Mouse (Mus musculus): ENCODE data around the gene Fam13c.

Fam13c gene

GRCm38 (mm10) chr10:70520143-70521131 lies 80.2 kb downstream of the Fam13c start:
- no peak for DNase-seq (ENCODE audit: low spot score)

- no peak for DNase-seq (ENCODE audit: low spot score)
These were observed 81.1 kb downstream of the Fam13c start for GRCm38 (mm10) chr10:70521379-70521778.

DNA sequence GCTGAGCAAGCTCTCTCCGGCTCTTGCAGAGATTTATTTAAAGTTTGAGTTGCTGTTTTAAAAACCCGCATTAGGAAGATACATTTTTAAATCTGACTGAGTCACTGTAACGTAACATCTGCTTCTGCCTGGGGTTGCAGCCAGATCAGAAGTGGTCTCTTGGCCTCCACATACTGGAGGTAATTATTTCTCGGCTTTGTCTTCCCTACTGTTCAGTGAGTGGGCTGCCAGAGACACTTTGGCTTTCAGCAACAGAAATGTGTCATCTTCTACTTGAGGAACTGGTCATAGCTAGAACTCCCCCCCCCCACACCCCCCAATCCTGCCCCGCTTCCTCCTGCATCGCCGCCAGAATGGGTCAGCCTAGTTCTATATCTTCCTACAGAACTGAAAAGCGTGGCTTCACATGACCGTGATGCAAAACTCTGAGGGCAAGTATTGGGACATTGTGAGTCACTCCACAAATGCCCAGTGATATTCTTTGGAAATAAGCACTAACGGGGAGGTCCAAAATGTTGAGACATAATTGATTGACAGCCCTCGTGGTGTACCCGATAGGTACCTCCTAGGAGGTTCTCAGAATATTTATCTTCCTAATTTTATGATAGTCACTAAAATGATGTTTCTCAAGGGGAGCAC lies 90.0 kb downstream of the Fam13c start:
- DNase-seq (ENCODE audit: low spot score) = no peak

DNA sequence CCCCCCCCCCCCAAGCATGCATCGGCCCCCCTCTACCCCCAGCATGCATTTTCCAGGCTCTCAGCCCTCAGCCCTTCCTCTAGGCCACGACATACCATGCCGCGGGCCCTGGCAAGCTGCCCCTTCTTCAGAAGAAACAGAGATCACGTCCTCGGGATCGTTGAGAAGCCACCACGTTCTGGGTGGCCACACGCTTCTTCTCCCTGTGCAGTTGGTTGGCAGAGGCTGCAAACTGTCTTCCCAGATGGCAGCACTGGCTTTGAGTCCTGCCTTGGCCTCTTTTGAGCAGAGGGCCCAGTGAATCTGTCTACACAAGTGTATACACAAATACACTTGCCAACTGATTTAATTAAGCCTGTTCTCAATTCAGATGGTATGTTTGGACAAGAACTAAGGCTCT lies 92.0 kb downstream of the Fam13c start:
- DNase-seq (ENCODE audit: low spot score) = no peak

DNA sequence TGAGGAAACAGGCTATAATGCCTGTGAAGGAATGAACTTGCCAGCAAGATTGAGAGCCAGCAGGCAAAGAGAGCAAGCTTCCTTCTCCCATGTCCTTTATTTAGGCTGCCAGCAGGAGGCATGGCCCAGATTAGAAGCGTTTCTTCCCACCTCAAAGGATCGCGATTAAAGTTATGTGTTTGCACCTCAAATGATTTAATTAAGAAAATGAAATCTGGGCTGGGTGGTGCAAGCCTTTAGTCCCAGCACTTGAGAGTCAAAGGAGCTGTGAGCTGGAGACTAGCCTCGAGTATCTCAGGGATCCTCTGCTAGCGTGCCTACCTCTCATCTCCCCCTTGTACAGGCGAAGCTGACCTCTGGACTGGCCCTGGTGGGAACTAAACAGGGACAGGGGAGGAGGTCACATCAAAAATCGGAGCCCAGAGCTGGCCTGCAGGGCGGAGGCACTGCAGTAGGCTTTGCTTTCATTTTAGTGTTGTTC lies 93.1 kb downstream of the Fam13c start:
- DNase-seq (ENCODE audit: low spot score) = no peak

DNA sequence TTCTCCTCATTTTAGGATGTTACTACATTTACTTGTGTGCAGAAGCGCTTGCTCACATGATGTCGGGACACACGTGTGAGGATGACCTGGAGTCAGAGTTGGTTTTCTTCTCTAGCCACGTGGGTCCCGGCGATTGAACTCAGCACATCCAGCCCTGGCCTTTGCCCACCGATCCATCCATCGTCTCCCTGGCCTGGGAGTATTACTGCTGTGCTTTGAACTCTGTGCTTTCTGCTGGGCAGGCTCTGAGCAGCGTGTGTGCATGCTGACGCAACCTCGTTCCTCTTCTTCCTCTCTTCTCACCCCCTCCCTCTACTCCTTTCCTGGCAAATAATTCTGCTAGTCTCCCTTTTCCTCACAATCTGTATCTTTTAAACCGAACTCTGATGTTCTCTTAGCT lies 93.7 kb downstream of the Fam13c start:
- no peak for DNase-seq (ENCODE audit: low spot score)

- DNase-seq (ENCODE audit: low spot score) = no peak
These were observed 94.3 kb downstream of the Fam13c start for GRCm38 (mm10) chr10:70534571-70534970.

GRCm38 (mm10) chr10:70535401-70535800 lies 95.1 kb downstream of the Fam13c start:
- DNase-seq (ENCODE audit: low spot score) = no peak

DNA sequence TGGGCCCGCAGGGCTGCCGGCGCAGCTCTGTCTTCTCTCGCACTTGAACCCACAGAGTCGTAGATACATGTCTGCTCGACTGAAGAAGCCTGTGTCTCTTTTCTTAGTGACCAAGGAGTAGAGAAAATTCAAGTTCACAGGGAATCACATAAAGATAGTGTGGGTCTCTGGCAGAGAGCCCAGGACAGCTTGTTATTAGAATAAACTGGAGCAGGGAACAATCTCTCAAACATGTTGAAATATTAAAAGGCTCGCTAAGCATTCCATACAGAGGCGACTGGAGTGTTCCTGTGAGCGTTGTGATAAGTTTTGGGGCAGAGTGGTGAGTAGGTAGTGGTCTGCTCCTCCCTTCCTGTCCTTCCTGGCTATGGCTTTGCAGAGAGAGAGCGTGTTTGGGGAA lies 97.4 kb downstream of the Fam13c start:
- DNase-seq (ENCODE audit: low spot score) = no peak

DNA sequence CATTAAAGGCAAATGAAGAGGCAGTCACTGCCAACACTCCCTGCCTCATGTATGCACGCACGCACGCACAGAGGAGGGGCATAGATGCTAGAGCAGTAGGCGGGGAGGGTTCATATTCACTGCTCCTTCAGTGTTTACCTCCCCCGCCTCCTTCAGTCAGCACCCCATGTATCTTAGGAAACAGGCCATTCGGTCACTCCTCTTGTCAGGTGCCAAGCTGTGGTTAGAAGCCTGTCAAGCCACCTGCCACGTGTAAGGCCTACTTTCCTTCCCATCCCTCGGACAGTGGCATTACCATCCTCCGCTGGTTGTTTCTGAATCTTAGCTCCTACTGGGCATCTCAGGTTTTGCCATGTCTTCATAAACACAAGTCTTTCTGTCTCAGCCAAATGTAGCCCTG lies 99.0 kb downstream of the Fam13c start:
- DNase-seq (ENCODE audit: low spot score) = no peak

DNA sequence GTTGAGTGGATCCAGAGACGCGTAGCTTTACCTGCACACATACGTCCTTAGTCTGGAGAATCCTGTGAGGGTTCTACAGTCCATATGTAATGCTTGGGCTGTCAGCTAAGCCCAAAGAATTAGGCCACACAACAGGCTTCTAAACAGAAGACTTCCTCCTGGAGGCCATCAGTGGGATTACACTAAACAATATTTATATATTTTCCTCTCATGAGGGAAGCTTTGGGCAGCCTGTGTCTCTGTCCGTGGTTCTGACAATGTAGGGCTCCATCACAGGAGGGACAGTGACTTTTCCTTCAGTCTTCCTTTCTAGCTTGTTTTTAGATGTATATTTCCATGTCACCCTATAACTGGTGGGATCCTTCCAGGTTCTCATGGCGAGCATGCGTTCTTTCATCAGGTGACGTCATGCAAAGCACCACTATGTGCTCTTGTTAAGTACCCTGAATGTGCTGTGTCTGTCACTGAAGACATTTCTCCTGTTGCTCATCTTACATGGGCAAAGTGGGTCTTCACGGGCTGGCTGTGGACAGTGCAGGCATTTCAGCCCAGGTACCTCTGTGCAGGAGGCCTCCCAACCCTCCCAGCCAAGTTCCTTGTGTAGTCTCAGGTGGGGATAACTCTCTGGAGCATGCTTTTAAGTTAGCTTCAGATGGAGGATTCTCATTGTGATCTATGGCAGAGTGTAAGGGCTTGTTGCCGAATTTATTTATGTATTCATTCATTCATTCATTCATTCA lies 100.3 kb downstream of the Fam13c start:
- no peak for DNase-seq (ENCODE audit: low spot score)

DNA sequence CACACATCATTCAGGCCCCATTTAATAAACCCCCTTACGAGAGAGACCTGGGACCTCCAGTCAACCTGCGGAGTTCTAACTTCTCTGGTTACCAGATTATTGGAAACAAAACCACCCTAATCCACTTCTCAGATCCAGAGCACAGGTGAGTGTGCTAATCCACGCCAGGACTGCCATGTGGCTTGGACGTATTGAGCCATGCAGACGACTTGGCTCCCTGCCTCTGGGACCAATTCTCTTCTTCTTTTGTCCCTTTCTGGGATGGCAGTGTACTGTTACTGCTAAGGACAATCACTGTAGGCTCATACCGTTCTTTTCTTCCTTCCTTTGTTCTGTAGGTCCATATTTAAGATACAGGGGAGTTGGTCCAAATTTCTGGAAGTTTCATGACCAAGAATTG lies 102.6 kb downstream of the Fam13c start:
- no peak for DNase-seq (ENCODE audit: low spot score)

GRCm38 (mm10) chr10:70552531-70552930 lies 112.2 kb downstream of the Fam13c start:
- no peak for DNase-seq (ENCODE audit: low spot score)

GRCm38 (mm10) chr10:70563636-70564035 lies 123.4 kb downstream of the Fam13c start:
- DNase-seq (ENCODE audit: low spot score) = no peak

DNA sequence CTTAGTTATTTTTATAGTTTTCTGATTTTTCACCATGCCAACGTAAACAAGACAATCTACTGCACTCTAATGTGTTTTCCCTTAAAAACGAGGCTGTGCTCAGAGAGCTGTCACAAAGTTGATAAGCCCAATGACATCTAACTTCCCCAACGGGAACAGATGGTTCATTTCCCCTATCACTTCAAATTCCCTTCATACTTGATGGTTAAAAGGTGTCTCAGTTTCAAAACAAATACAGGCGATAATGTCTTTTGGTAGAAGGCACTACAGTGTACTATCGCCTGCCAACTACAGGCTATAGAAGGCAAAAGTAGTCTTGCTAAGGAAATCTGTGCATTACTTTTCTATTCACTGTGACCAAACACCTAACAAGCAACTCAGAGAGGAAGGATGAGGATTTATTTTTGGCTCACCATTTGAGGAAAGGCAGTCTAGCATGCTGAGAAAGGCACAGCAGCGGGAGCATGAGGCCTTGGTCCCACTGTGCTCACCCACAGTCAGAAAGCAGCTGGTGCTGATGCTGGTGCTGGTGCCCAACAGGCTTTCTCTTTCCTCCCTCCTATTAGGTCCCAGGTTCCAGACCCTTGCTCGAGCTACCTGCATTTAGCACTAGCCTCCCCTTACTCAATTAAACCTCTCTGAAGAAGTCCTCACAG lies 141.4 kb downstream of the Fam13c start:
- DNase-seq (ENCODE audit: low spot score) = no peak

- DNase-seq (ENCODE audit: low spot score) = no peak
These were observed 143.9 kb downstream of the Fam13c start for GRCm38 (mm10) chr10:70584171-70584570.

DNA sequence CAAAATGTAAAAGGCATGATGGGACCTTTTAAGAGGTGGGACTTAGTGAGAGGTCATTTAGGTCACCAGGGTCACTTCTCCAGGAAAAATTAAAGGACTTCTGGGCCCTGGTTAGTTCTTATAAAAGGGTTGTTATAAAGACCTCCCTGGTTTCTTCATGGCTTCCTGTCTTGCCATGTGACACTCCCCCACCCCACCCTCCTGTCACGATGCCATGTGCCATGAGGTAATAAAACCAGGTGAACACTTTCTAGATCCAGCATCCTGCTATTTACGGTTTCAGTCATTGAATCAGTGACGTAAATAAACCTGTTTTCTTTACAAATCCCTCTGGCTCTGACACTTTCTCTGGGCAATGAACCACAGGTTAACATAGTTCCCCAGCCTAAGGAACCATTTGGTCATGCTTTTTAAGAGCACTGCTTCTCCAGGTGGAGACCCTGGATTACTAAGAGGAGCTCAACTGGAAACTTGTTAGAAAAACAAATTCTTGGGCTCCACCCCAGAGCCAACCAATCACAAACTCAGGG lies 146.7 kb downstream of the Fam13c start:
- DNase-seq (ENCODE audit: low spot score) = no peak

DNA sequence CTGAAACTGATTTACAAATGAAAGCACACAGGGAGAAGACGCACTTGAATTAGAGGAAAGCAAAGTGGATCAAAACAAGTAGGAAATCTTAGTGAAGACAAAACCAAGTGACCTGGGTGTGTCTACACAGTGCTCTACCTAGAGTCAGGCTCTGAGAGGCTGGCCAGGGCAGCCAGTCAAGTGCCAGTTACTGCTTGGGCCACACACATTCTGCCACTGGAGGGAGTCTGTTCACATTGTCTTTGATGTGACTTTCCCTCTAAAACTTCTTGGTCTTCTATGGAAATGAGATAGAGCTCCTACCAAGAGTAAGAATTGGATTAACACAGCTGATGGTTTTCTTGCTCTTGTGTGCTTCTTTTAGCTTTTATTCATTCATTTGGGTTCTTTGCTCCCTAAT lies 153.7 kb downstream of the Fam13c start:
- no peak for DNase-seq (ENCODE audit: low spot score)

DNA sequence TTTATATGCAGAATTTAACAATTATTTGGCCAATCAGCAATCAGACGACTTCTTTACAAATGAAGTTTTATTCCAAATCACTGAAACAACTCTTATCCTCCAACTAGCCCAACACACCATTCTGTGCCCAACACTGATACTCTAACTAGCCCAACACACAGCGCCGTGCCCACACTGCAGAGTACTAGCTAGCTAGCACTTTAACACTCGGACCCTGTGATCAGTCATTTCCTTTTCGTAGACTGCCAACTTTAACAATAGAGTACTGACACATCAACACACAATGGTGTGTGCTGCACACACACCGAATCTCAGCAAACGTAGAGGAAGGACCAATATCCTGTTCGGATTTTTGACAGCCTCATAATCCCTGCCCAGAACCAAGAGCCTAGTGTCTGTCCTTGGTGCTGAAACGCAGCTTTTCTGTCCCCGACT lies 157.8 kb downstream of the Fam13c start:
- DNase-seq (ENCODE audit: low spot score) = no peak

DNA sequence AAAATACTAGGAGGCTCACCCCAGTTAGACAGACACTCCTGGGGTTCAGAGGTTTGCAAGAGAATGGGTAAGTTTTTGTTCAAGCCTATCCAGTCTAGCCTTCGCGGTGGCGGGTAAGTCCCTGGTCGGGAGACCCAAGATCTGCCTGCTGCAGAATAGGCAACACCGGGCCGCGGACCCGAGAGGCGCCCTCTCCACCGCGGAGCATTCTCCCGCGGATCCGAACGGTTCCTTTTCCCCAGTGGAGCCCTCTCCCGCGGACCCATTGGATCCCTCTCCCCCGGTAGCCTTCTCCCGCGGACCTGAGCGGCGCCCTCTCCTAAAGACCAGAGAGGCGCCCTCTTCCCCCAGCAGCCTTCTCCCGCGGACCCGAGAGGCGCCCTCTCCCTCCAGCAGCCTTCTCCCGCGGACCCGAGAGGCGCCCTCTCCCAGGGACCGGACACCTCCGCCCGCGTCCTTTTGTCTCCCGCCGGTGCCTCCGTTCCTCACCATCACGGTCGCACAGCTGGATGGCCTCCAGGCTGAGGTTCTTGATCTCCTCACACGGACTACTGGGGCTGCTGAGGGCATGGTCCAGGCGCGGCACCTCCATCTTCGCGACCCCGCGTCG lies 158.3 kb downstream of the Fam13c start:
- no peak for DNase-seq (ENCODE audit: low spot score)

Measured in ovary, adult 18-20 months (tissue).